Mouse (Mus musculus) cerebellum, postnatal 4 days (tissue): ENCODE data around the gene Gm21518.
"Not testable (repeated sequence)": the region's sequence is repeated elsewhere in the genome, so short reads cannot be mapped to it uniquely, and the experiment has no call there.

Experiments used
- DNase-seq, 2 experiments: peaks; one replicate each; pipeline ENCODE4 v3.0.0; 2022; ENCODE audit warnings: low spot score in 2 of 2, mixed read lengths in 1 of 2

Gene Gm21518

DNA sequence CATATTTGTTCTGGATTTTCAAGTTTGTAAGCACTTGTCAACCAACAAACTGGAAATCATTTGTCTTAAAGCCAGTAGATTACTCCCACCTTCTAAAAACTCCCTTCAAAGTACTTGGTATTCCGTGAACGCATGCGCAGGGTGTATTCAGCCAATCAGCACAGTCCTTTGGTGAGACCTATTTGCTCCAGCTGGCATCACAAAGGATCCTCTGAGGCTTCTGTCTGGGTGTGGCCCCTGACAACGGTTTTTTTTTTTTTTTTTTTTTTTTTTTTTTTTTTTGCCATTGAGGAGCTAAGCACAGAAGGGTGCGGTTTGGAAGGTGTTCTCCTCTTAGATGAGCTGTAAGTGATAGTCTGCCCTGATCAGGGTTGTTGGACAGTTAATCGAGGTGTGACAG, at the start of gene Gm21518:
Gene Gm21518 (plus strand): TSS at position 301 of the 400 bp plus-strand sequence.
- DNase-seq = not testable (repeated sequence)
